Mouse (Mus musculus): ENCODE data around the gene Inpp5e. TPM values are rescaled to one million over a fixed set of nuclear protein-coding genes. Genes with fewer than 3 reads are reported as not detected.

Inpp5e gene
- total and polyA plus RNA-seq, 2 experiments, result 2.4 to 8.7 TPM

GRCm38 (mm10) chr2:26441688-26442087 is 32.7 kb upstream of the Inpp5e start:
- peaks cover 34% of the 10 kb centered on the region; the same call in 1 of the 2 replicates for H3K79me2 ChIP-seq (ENCODE audit: control insufficient read depth, insufficient read depth, low read length)
- no peak for DNase-seq (ENCODE audit: extremely low read depth, low read depth, low spot score)
- no peaks in the 10 kb centered on the region for H3K27me3 ChIP-seq (ENCODE audit: control insufficient read depth, insufficient read depth, low read length)
- H3K9ac ChIP-seq (ENCODE audit: low read depth, low read length), result no peak overlapping the region
- no peak overlapping the region for H3K4me3 ChIP-seq (ENCODE audit: insufficient read depth, low read depth, low read length)
- no peak overlapping the region for H3K27ac ChIP-seq (replicated peaks; ENCODE audit: insufficient read depth, low read depth, low read length)
- 17% methylated on average over 5 of the region's 5 CpGs for WGBS
- H3K4me1 ChIP-seq (ENCODE audit: control insufficient read depth, insufficient read depth, low read length), result peaks cover 25% of the 10 kb centered on the region
- TF ChIP-seq CTCF (IDR thresholded peaks at IDR 0.05; ENCODE audit: low read depth, low read length) (no peak), POLR2A (IDR thresholded peaks at IDR 0.05; ENCODE audit: extremely low read depth, insufficient read depth, low read length) (no peak)
- H3K36me3 ChIP-seq (ENCODE audit: control insufficient read depth, insufficient read depth, low read length), result peaks cover 30% of the 10 kb centered on the region

- H3K36me3 ChIP-seq (ENCODE audit: control insufficient read depth, insufficient read depth, low read length), result peaks cover 31% of the 10 kb centered on the region
- H3K4me1 ChIP-seq (ENCODE audit: control insufficient read depth, insufficient read depth, low read length), result peaks cover 24% of the 10 kb centered on the region
- H3K9ac ChIP-seq (ENCODE audit: low read depth, low read length), result no peak overlapping the region
- no peak overlapping the region for H3K27ac ChIP-seq (replicated peaks; ENCODE audit: insufficient read depth, low read depth, low read length)
- TF ChIP-seq POLR2A (IDR thresholded peaks at IDR 0.05; ENCODE audit: extremely low read depth, insufficient read depth, low read length) (no peak), CTCF (IDR thresholded peaks at IDR 0.05; ENCODE audit: low read depth, low read length) (no peak)
- peaks cover 33% of the 10 kb centered on the region; the same call in 1 of the 2 replicates for H3K79me2 ChIP-seq (ENCODE audit: control insufficient read depth, insufficient read depth, low read length)
- WGBS, result 92% methylated on average over 4 of the region's 4 CpGs
- no peak for DNase-seq (ENCODE audit: extremely low read depth, low read depth, low spot score)
- no peaks in the 10 kb centered on the region for H3K27me3 ChIP-seq (ENCODE audit: control insufficient read depth, insufficient read depth, low read length)
- H3K4me3 ChIP-seq (ENCODE audit: insufficient read depth, low read depth, low read length), result no peak overlapping the region
These were observed 32.3 kb upstream of the Inpp5e start for GRCm38 (mm10) chr2:26441261-26441660.

- no peak for DNase-seq (ENCODE audit: extremely low read depth, low read depth, low spot score)
- H3K9ac ChIP-seq (ENCODE audit: low read depth, low read length), result no peak overlapping the region
- H3K79me2 ChIP-seq (ENCODE audit: control insufficient read depth, insufficient read depth, low read length), result peaks cover 30% of the 10 kb centered on the region; the same call in 1 of the 2 replicates
- H3K36me3 ChIP-seq (ENCODE audit: control insufficient read depth, insufficient read depth, low read length), result peaks cover 40% of the 10 kb centered on the region
- H3K4me3 ChIP-seq (ENCODE audit: insufficient read depth, low read depth, low read length), result no peak overlapping the region
- TF ChIP-seq POLR2A (IDR thresholded peaks at IDR 0.05; ENCODE audit: extremely low read depth, insufficient read depth, low read length) (no peak), CTCF (IDR thresholded peaks at IDR 0.05; ENCODE audit: low read depth, low read length) (no peak)
- H3K27me3 ChIP-seq (ENCODE audit: control insufficient read depth, insufficient read depth, low read length), result no peaks in the 10 kb centered on the region
- H3K27ac ChIP-seq (replicated peaks; ENCODE audit: insufficient read depth, low read depth, low read length), result 0 out of 2 replicates have a peak overlapping the region, but pooled peaks have one; percentile 11
- peaks cover 37% of the 10 kb centered on the region for H3K4me1 ChIP-seq (ENCODE audit: control insufficient read depth, insufficient read depth, low read length)
- WGBS, result 67% methylated on average over 6 of the region's 6 CpGs
These were observed 30.7 kb upstream of the Inpp5e start for GRCm38 (mm10) chr2:26439671-26440070.

GRCm38 (mm10) chr2:26438373-26438772 is 29.4 kb upstream of the Inpp5e start:
- peaks cover 46% of the 10 kb centered on the region for H3K4me1 ChIP-seq (ENCODE audit: control insufficient read depth, insufficient read depth, low read length)
- no peak for TF ChIP-seq POLR2A (IDR thresholded peaks at IDR 0.05; ENCODE audit: extremely low read depth, insufficient read depth, low read length)
- no peak for TF ChIP-seq CTCF (IDR thresholded peaks at IDR 0.05; ENCODE audit: low read depth, low read length)
- WGBS, result 66% methylated on average over 7 of the region's 7 CpGs
- H3K36me3 ChIP-seq (ENCODE audit: control insufficient read depth, insufficient read depth, low read length), result peaks cover 52% of the 10 kb centered on the region
- H3K9ac ChIP-seq (ENCODE audit: low read depth, low read length), result peak overlapping the region; percentile 40
- no peak for DNase-seq (ENCODE audit: extremely low read depth, low read depth, low spot score)
- peaks cover 30% of the 10 kb centered on the region; the same call in 1 of the 2 replicates for H3K79me2 ChIP-seq (ENCODE audit: control insufficient read depth, insufficient read depth, low read length)
- no peaks in the 10 kb centered on the region for H3K27me3 ChIP-seq (ENCODE audit: control insufficient read depth, insufficient read depth, low read length)
- peak overlapping the region; percentile 58 for H3K27ac ChIP-seq (replicated peaks; ENCODE audit: insufficient read depth, low read depth, low read length)
- no peak overlapping the region for H3K4me3 ChIP-seq (ENCODE audit: insufficient read depth, low read depth, low read length)

- 13% methylated on average over 4 of the region's 4 CpGs for WGBS
- Histone ChIP-seq H3K27ac (replicated peaks; ENCODE audit: insufficient read depth, low read depth, low read length) (peak overlapping the region; percentile 68), H3K36me3 (ENCODE audit: control insufficient read depth, insufficient read depth, low read length) (peaks cover 61% of the 10 kb centered on the region), H3K9ac (ENCODE audit: low read depth, low read length) (no peak overlapping the region), H3K4me3 (ENCODE audit: insufficient read depth, low read depth, low read length) (no peak overlapping the region), H3K27me3 (ENCODE audit: control insufficient read depth, insufficient read depth, low read length) (no peaks in the 10 kb centered on the region), H3K4me1 (ENCODE audit: control insufficient read depth, insufficient read depth, low read length) (peaks cover 46% of the 10 kb centered on the region), H3K79me2 (ENCODE audit: control insufficient read depth, insufficient read depth, low read length) (peaks cover 30% of the 10 kb centered on the region; the same call in 1 of the 2 replicates)
- DNase-seq (ENCODE audit: extremely low read depth, low read depth, low spot score), result peak; percentile 77
- TF ChIP-seq CTCF (IDR thresholded peaks at IDR 0.05; ENCODE audit: low read depth, low read length) (no peak), POLR2A (IDR thresholded peaks at IDR 0.05; ENCODE audit: extremely low read depth, insufficient read depth, low read length) (no peak)
These were observed 28.2 kb upstream of the Inpp5e start for GRCm38 (mm10) chr2:26437221-26437620.

- DNase-seq (ENCODE audit: extremely low read depth, low read depth, low spot score), result peak; percentile 96
- WGBS, result 30% methylated on average over 7 of the region's 7 CpGs
- Histone ChIP-seq H3K9ac (ENCODE audit: low read depth, low read length) (no peak overlapping the region; the same call in 1 of the 2 replicates), H3K79me2 (ENCODE audit: control insufficient read depth, insufficient read depth, low read length) (peaks cover 21% of the 10 kb centered on the region; the same call in 1 of the 2 replicates), H3K4me1 (ENCODE audit: control insufficient read depth, insufficient read depth, low read length) (peaks cover 46% of the 10 kb centered on the region), H3K4me3 (ENCODE audit: insufficient read depth, low read depth, low read length) (no peak overlapping the region), H3K27me3 (ENCODE audit: control insufficient read depth, insufficient read depth, low read length) (no peaks in the 10 kb centered on the region), H3K27ac (replicated peaks; ENCODE audit: insufficient read depth, low read depth, low read length) (peak overlapping the region; percentile 75), H3K36me3 (ENCODE audit: control insufficient read depth, insufficient read depth, low read length) (peaks cover 63% of the 10 kb centered on the region)
- TF ChIP-seq POLR2A (IDR thresholded peaks at IDR 0.05; ENCODE audit: extremely low read depth, insufficient read depth, low read length) (no peak), CTCF (IDR thresholded peaks at IDR 0.05; ENCODE audit: low read depth, low read length) (no peak)
These were observed 26.0 kb upstream of the Inpp5e start for GRCm38 (mm10) chr2:26434791-26435572.
